Mouse (Mus musculus): ENCODE measurements around the gene Wnk3. TPM values are rescaled to one million over a fixed set of nuclear protein-coding genes. Genes with fewer than 3 reads are reported as not detected.
A peak's percentile ranks its signal among the peaks of the same experiment; 100 is the strongest.

Gene Wnk3
- polyA plus RNA-seq, 1 experiment = 0.19 TPM

DNA sequence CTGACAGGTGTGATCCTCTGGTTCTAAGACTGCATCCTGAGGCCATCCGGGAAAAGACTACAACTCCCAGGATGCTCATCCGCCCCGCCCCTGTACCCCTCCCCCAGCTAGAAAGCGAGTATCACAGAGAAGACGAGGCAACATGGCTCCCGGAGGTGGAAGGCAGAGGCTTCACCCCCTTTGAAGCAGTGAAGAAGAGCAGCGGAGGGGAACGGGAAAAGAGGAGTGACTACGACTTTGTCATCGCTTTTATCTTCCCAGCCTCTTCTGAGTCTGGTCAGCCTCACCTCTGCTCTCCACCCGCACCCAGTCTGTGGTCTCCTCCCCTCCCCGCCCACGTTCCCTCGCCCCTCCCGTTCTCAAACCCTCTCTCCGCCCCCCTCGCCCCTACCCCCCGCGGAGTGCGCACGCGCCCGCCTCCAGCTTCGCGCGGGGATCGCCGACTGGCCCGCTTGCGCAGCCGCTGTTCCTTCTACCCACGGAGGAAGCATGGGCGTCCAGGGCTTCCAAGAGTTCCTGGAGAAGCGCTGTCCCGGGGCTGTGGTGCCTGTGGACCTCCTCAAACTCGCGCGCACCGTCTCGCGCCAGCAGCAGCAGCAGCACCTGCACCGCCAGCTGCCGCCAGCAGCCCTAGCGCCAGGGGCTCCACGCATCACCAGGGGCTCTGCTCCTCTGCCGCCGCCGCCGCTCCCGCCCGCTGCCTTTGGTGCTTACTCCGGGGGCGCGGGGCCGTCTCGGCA, 146.1 kb downstream of the Wnk3 start, which contains the start of gene Fam120c:
Gene Fam120c, plus strand, starts transcription at position 415 of the 740 bp plus-strand sequence.
- peaks cover 3% of the 10 kb centered on the region for H3K4me1 ChIP-seq (ENCODE audit: control insufficient read depth, insufficient read depth, low read length)
- DNase-seq = peak; percentile 77
- TF ChIP-seq POLR2A (IDR thresholded peaks at IDR 0.05; ENCODE audit: borderline replicate concordance, extremely low read depth, low read depth, low read length) (no peak; the same call in 1 of the 2 replicates), CTCF (IDR thresholded peaks at IDR 0.05; ENCODE audit: insufficient read depth, low read length) (no peak)
- 22% methylated on average over 56 of the region's 56 CpGs for WGBS
- H3K4me3 ChIP-seq (replicated peaks; ENCODE audit: extremely low read depth, low read depth, low read length) = peak within 1 kb of the TSS; percentile 87

DNA sequence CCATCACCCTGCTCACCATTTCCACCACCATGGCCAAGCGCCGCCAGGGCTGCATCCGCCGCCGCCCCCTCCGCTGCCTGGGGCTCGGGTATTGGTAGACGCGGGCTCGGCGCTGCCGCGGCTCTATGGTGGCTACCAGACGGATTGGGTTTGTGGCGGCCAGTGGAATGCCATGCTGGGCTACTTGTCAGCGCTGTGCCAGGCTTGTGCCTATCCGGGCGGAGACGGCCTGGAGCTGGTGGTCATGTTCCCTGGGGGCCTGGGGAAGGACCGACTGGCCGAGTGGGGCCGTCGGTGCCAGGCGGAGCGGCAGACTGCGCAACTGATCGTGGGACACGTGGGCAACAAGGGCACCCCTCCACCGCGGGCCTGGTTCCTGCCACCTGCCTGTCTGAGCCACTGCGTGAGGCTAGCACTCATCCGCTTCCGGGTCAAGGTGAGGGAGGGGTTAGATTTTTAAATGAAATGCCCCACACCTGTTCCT, 146.7 kb downstream of the Wnk3 start:
- peaks cover 3% of the 10 kb centered on the region for H3K4me1 ChIP-seq (ENCODE audit: control insufficient read depth, insufficient read depth, low read length)
- TF ChIP-seq CTCF (IDR thresholded peaks at IDR 0.05; ENCODE audit: insufficient read depth, low read length) (no peak), POLR2A (IDR thresholded peaks at IDR 0.05; ENCODE audit: borderline replicate concordance, extremely low read depth, low read depth, low read length) (no peak)
- peak overlapping the region; percentile 87 for H3K4me3 ChIP-seq (replicated peaks; ENCODE audit: extremely low read depth, low read depth, low read length)
- 26% methylated on average over 33 of the region's 33 CpGs for WGBS
- DNase-seq = peak; percentile 39

DNA sequence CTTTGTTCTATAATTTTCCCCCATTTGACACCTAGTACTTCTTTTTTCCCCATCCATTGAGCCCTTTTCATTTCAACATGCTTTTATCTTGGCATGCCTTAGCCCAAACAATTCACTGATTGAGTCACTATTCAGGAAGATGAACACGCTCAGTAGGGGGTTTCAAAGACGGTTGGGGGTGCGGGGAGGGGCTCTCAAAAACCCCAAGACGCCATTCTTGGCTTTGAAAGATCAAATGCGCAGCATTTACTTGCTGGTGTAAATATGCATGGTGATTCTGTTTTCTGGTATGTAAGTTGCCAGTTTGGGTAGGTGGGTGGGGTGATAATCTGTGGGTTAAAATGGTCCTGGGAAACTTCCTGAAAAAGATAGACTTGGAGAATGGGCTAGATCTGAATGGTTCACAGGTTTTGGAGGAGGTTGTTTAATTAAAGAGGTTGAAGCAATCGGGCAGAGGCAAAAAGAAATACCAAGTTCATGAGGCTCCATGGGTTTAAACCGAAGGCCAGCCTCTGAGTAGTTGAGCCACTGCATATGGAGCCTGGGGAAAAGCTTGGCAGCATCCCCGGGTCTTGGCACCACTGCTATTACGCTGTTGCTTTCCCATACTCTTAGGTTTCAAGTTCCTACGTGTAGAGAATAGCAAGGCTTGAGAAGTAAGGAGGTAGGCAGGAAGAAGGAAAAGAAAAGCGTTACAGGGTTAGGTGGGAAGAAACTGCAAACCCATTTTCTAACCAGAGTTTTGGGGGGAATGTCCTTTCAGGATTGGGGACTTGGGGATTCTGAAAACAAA, 147.7 kb downstream of the Wnk3 start:
- TF ChIP-seq POLR2A (IDR thresholded peaks at IDR 0.05; ENCODE audit: borderline replicate concordance, extremely low read depth, low read depth, low read length) (no peak), CTCF (IDR thresholded peaks at IDR 0.05; ENCODE audit: insufficient read depth, low read length) (no peak)
- DNase-seq = no peak
- 41% methylated on average over 11 of the region's 11 CpGs for WGBS
- peaks cover 3% of the 10 kb centered on the region for H3K4me1 ChIP-seq (ENCODE audit: control insufficient read depth, insufficient read depth, low read length)
- H3K4me3 ChIP-seq (replicated peaks; ENCODE audit: extremely low read depth, low read depth, low read length) = no peak overlapping the region

DNA sequence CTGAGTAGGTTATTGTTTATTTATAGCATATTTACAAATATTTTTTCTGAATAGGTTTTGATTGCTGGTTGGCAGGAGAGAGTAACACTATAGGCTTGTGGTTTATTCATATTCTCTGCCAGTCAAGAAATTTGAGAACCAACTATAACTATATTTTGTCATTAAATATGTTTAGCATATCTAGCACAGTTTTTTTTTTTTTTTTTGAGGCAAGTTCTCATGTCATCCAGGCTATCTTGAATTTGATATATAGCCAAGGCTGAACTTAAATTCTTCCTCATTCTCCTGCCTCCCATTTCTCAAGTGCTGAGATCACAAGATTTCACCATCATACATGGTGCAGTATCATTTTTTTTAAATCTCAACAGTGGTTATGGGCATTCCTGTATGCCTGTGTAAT, 149.4 kb downstream of the Wnk3 start:
- peaks cover 3% of the 10 kb centered on the region for H3K4me1 ChIP-seq (ENCODE audit: control insufficient read depth, insufficient read depth, low read length)
- DNase-seq = no peak
- TF ChIP-seq POLR2A (IDR thresholded peaks at IDR 0.05; ENCODE audit: borderline replicate concordance, extremely low read depth, low read depth, low read length) (no peak), CTCF (IDR thresholded peaks at IDR 0.05; ENCODE audit: insufficient read depth, low read length) (no peak)

DNA sequence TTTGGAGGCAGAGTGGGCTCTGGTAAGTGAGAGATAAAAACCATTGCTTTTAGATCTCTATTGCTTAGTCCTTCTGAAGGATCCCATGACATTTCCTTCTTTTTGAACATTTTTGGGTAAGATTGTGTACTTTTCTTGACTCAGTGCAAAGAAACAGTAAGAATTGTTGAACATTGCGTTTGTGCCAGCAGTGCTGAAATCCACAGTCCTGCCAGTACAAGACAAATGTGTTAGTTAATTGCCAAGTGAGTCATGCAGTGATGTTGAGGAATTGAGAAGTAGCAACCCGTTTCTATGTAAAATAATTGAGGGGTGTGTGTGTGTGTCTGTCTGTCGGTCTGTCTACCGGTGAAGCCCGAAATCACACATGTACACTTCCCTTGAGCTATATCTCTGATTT, 151.4 kb downstream of the Wnk3 start:
- TF ChIP-seq CTCF (IDR thresholded peaks at IDR 0.05; ENCODE audit: insufficient read depth, low read length) (no peak), POLR2A (IDR thresholded peaks at IDR 0.05; ENCODE audit: borderline replicate concordance, extremely low read depth, low read depth, low read length) (no peak)
- Histone ChIP-seq H3K4me1 (ENCODE audit: control insufficient read depth, insufficient read depth, low read length) (peaks cover 3% of the 10 kb centered on the region), H3K4me3 (replicated peaks; ENCODE audit: extremely low read depth, low read depth, low read length) (no peak overlapping the region)
- DNase-seq = no peak
- 72% methylated on average over 5 of the region's 5 CpGs for WGBS

More for the DNA sequence above, 149.4 kb downstream of the Wnk3 start:
- no peak overlapping the region for H3K4me3 ChIP-seq (replicated peaks; ENCODE audit: extremely low read depth, low read depth, low read length)

Other genes starting within 250 kb of the Wnk3 start
- gene Gnl3l, start 180.8 kb upstream of the Wnk3 start, polyA plus RNA-seq (2012; rRNA removed) = 6.8 and 9.6 TPM in 2 replicates
- gene Fgd1, start 151.9 kb upstream of the Wnk3 start, polyA plus RNA-seq (2012; rRNA removed) = 5.7 and 7.0 TPM in 2 replicates
- 3.8 and 6.4 TPM in 2 replicates for gene Tsr2, start 101.5 kb upstream of the Wnk3 start, polyA plus RNA-seq (2012; rRNA removed)
- 2.6 and 2.8 TPM in 2 replicates for gene Fam120c, start 146.1 kb downstream of the Wnk3 start, polyA plus RNA-seq (2012; rRNA removed)

All from lung, adult 2 months (tissue).